ENCODE assay signal across 7 mouse cellular contexts in the genomic region with DNA sequence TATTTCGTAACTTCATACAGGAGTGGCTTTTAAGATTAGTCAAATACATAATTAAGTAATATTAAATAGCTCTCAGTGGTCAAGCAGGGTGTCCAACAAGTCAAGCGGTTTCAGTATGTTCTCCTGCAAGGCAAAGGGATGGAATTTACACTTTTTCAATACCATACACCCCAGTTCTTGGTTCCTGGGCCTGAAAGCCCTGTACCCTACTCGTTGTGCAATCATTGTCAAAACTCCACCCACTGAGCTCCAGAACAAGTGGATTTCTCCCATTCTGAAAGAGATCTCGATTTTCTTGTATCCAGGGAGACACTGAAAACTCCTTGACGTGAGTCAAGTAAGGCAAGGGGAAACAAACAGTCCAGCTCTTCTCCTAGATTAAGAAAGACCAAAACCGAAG. TPM values are rescaled to one million over a fixed set of nuclear protein-coding genes. Genes with fewer than 3 reads are reported as not detected.
A peak's percentile ranks its signal among the peaks of the same experiment; 100 is the strongest.
DNase-seq lines count a peak whose midpoint lies in the region; ATAC-seq and TF ChIP-seq lines count a peak whose summit lies in the region.

No protein-coding gene starts in this region.

- H3K4me1 ChIP-seq in E14TG2a.4 (replicated peaks; ENCODE audit: low read depth, low read length): peaks cover 42% of the 10 kb centered on the region
- 0 out of 4 replicates have a peak, but pooled peaks cover 0 to 3% of the 10 kb centered on the region in 2 experiments for H3K4me1 ChIP-seq in heart, embryonic 14.5 days (ENCODE audit: control insufficient read depth in 2 of 2, insufficient read depth in 2 of 2, low read length in 2 of 2)
- 0 out of 2 replicates have a peak, but pooled peaks cover 2% of the 10 kb centered on the region for H3K4me1 ChIP-seq in lung, adult 2 months (ENCODE audit: control insufficient read depth, insufficient read depth, low read length)
- H3K4me1 ChIP-seq in stomach, embryonic 16.5 days (ENCODE audit: control insufficient read depth, insufficient read depth, low read length): no peaks in the 10 kb centered on the region

- no peak for TF ChIP-seq POLR2A in lung, adult 2 months (IDR thresholded peaks at IDR 0.05; ENCODE audit: borderline replicate concordance, extremely low read depth, low read depth, low read length)

- H3K4me2 ChIP-seq in heart, embryonic 14.5 days (ENCODE audit: low read length): peak overlapping the region; percentile 85
- peak overlapping the region; percentile 71 for H3K4me2 ChIP-seq in stomach, embryonic 16.5 days (ENCODE audit: low read depth, low read length)

- H3K27me3 ChIP-seq in E14TG2a.4 (ENCODE audit: insufficient read depth, low read length): no peaks in the 10 kb centered on the region
- no peaks in the 10 kb centered on the region for H3K27me3 ChIP-seq in heart, embryonic 14.5 days (ENCODE audit: control insufficient read depth, insufficient read depth, low read length)
- no peaks in the 10 kb centered on the region for H3K27me3 ChIP-seq in stomach, embryonic 16.5 days (ENCODE audit: control insufficient read depth, insufficient read depth, low read length)

- H3K4me3 ChIP-seq in E14TG2a.4 (replicated peaks; ENCODE audit: low read length): peak overlapping the region; percentile 89
- H3K4me3 ChIP-seq in heart, embryonic 14.5 days (ENCODE audit: control insufficient read depth in 1 of 2, insufficient read depth in 1 of 2, low read depth in 1 of 2, low read length in 2 of 2): peak overlapping the region; percentile 58 to 70; a peak in 3 of 4 replicates
- H3K4me3 ChIP-seq in lung, adult 2 months (replicated peaks; ENCODE audit: extremely low read depth, low read depth, low read length): no peak overlapping the region
- H3K4me3 ChIP-seq in stomach, embryonic 16.5 days (replicated peaks; ENCODE audit: low read length): peak overlapping the region; percentile 60

- WGBS in heart, embryonic 14.5 days: 42% methylated on average over 6 of the region's 6 CpGs
- 38% methylated on average over 6 of the region's 6 CpGs for WGBS in lung, adult 2 months
- WGBS in stomach, embryonic 16.5 days: 43% methylated on average over 6 of the region's 6 CpGs

- peaks cover 39% of the 10 kb centered on the region for H3K36me3 ChIP-seq in E14TG2a.4 (ENCODE audit: insufficient read depth, low read length)
- no peaks in the 10 kb centered on the region for H3K36me3 ChIP-seq in heart, embryonic 14.5 days (ENCODE audit: control insufficient read depth, insufficient read depth, low read length)
- H3K36me3 ChIP-seq in stomach, embryonic 16.5 days (ENCODE audit: control insufficient read depth, insufficient read depth, low read length): no peaks in the 10 kb centered on the region

- TF ChIP-seq CTCF in E14TG2a.4 (conservative IDR thresholded peaks at IDR 0.05; ENCODE audit: low read length): no peak
- TF ChIP-seq CTCF in lung, adult 2 months (IDR thresholded peaks at IDR 0.05; ENCODE audit: insufficient read depth, low read length): no peak

- H3K27ac ChIP-seq in heart, embryonic 14.5 days (replicated peaks in 1 of 2; ENCODE audit: control insufficient read depth in 1 of 2, insufficient read depth in 1 of 2, low read depth in 2 of 2, low read length in 2 of 2): no peak overlapping the region
- no peak overlapping the region for H3K27ac ChIP-seq in stomach, embryonic 16.5 days (ENCODE audit: low read length)

- no peak for ATAC-seq in heart, embryonic 14.5 days (ENCODE audit: insufficient number of reproducible peaks, insufficient read depth, low FRiP score, low read depth)
- ATAC-seq in stomach, embryonic 16.5 days (ENCODE audit: insufficient read depth, low FRiP score): no peak

- peak; percentile 24 for DNase-seq in R1 (ENCODE audit: low read depth, low spot score)
- DNase-seq in lung, adult 2 months: peak; percentile 19
- DNase-seq in gastrocnemius, postnatal 4 days (ENCODE audit: low spot score in 2 of 2): no peak
- no peak for DNase-seq in kidney, adult 11 months

- H3K9ac ChIP-seq in heart, embryonic 14.5 days (ENCODE audit: low read length): peak overlapping the region; percentile 81
- H3K9ac ChIP-seq in stomach, embryonic 16.5 days (ENCODE audit: low read length): peak overlapping the region; percentile 72; the same call in 1 of the 2 replicates

- H3K9me3 ChIP-seq in E14TG2a.4 (ENCODE audit: low read length): no peaks in the 10 kb centered on the region
- H3K9me3 ChIP-seq in heart, embryonic 14.5 days (ENCODE audit: control insufficient read depth, low read length): no peaks in the 10 kb centered on the region
- no peaks in the 10 kb centered on the region for H3K9me3 ChIP-seq in stomach, embryonic 16.5 days (replicated peaks; ENCODE audit: control insufficient read depth, low read length)

RNA-seq across cellular contexts. Expression of a gene that starts 1.2 kb away (rescaled TPM):
- polyA plus RNA-seq in heart, embryonic 14.5 days (2014; fragmentation: Nextera tagmentation; extraction: Ambion mirVana): 11.1 and 11.7 TPM in 2 replicates
- 2.7 and 4.9 TPM in 2 replicates for polyA plus RNA-seq in lung, adult 2 months (2012; rRNA removed)
- polyA plus RNA-seq in stomach, embryonic 16.5 days (2015; fragmentation: Nextera tagmentation; extraction: Ambion mirVana): 13.0 and 13.5 TPM in 2 replicates
- total RNA-seq in gastrocnemius, postnatal 4 days (2021): 10 to 100 TPM in 1 of 2 experiments, 1 to 10 TPM in 1; 8.4 to 11.0 TPM

Comparison
In these comparisons a context has a peak if more than half of its experiments do, and no peak if none do; other contexts are left out.
1. DNase-seq: peak in R1 (single experiment) and lung, adult 2 months (single experiment); none in gastrocnemius, postnatal 4 days (0 of 2) and kidney, adult 11 months (single experiment).